Mouse (Mus musculus) embryonic facial prominence, embryonic 15.5 days (tissue): Measurements from ENCODE around the gene Chst11. TPM values are rescaled to one million over a fixed set of nuclear protein-coding genes. Genes with fewer than 3 reads are reported as not detected.

Experiments used
- ATAC-seq: fragments of 200-750 bp; cut with Nextera tagmentation; 2 replicates; pipeline ENCODE4 v1.8.0; 2017; ENCODE audit warnings: low read depth, moderate TSS enrichment; ENCODE audit not compliant: insufficient number of reproducible peaks, low FRiP score, low TSS enrichment
- H3K27ac ChIP-seq: fragments of 300-500 bp; sonication (generic); replicated peaks from 2 replicates; pipeline ENCODE4 v1.5.1; 2015; ENCODE audit warnings: mild to moderate bottlenecking, inconsistent platforms
- H3K27me3 ChIP-seq: fragments of 300-500 bp; sonication (generic); 2 replicates; pipeline ENCODE4 v1.6.1; 2015; ENCODE audit warnings: inconsistent platforms
- H3K36me3 ChIP-seq: fragments of 300-500 bp; sonication (generic); 2 replicates; pipeline ENCODE4 v1.6.1; 2015; ENCODE audit warnings: mild to moderate bottlenecking, inconsistent platforms
- H3K4me1 ChIP-seq: fragments of 300-500 bp; sonication (generic); 2 replicates; pipeline ENCODE4 v1.6.1; 2015; ENCODE audit warnings: inconsistent platforms
- H3K4me2 ChIP-seq: fragments of 300-500 bp; sonication (generic); replicated peaks from 2 replicates; pipeline ENCODE4 v1.6.1; 2015; ENCODE audit warnings: mild to moderate bottlenecking, inconsistent platforms
- H3K4me3 ChIP-seq: fragments of 300-500 bp; sonication (generic); replicated peaks from 2 replicates; pipeline ENCODE4 v1.5.1; 2015; ENCODE audit warnings: mild to moderate bottlenecking, inconsistent platforms
- H3K9ac ChIP-seq: fragments of 300-500 bp; sonication (generic); 2 replicates; pipeline ENCODE4 v1.6.1; 2015; ENCODE audit warnings: inconsistent platforms
- H3K9me3 ChIP-seq: fragments of 300-500 bp; sonication (generic); replicated peaks from 2 replicates; pipeline ENCODE4 v1.6.1; 2016; ENCODE audit warnings: inconsistent platforms
- WGBS: fragments of 180-500 bp; shearing (Covaris S2); methylation state at CpG from one replicate; pipeline ENCODE4 v1.1.7; 2015; 5-methylcytosine and 5-hydroxymethylcytosine counted together
- polyA plus RNA-seq: library from polyadenylated mRNA; unstranded; fragments of >200 nt; fragmentation: Nextera tagmentation; extraction: Ambion mirVana; gene quantifications from 2 replicates; pipeline ENCODE4 v1.2.1, GENCODE M21; 2015

The Chst11 gene
- polyA plus RNA-seq, 1 experiment from 2014 or later: 3.3 TPM

DNA sequence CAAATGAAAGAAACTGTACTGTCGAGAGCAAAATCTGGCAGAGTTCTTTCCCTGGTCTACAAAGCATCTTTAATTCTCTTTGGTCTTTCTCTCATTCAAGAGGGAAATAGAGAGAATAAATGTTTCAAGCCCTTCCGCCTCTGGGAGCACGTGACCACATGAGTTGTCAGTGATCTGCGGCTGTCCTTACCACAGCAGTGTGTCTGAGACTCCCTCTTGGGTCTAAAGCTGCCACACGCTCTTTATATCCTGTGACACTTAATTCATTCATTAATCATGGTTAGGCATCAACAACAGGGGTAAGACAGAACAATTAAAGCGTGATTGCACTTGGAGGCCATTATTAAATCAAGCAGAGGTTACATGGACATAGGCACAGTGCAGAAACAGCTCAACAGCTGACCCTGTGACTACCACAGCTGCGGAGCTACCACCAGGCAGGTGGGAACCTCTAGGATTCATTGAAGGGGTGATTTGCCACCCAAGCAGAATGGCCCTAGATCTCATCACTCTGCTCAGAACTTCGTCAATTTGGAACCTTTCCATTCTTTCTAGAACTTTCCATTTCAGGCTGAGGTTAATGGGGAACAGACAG, 144.4 kb downstream of the Chst11 start:
- H3K4me3 ChIP-seq: no peak overlapping the region
- ATAC-seq: no peak
- no peaks in the 10 kb centered on the region for H3K36me3 ChIP-seq
- H3K4me1 ChIP-seq: peaks cover 24% of the 10 kb centered on the region
- no peak overlapping the region for H3K4me2 ChIP-seq
- WGBS: 68% methylated on average over 8 of the region's 8 CpGs
- no peak overlapping the region for H3K27ac ChIP-seq
- H3K9ac ChIP-seq: no peak overlapping the region
- H3K9me3 ChIP-seq: no peaks in the 10 kb centered on the region
- no peaks in the 10 kb centered on the region; the same call in 1 of the 2 replicates for H3K27me3 ChIP-seq

DNA sequence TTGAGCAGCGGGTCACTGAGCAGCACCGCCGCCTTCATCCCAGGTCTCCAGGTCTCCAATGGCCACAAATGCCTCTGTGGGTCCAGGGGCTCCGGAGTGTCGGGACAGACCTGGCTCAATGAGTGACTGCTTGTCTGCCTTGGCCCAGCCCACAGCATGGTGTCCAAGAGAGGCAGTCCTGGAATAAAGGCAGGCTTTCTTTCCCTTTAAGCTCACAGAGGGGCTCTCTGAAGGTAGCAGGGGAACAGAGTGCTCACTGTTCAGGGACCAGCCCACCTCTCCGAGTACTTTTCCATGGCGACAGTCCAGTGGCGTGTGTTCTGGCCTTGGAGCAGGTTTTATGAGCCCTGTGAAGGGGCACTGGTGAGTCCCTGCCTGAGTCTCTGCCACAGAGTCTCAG, 145.3 kb downstream of the Chst11 start:
- H3K9me3 ChIP-seq: no peaks in the 10 kb centered on the region
- peak; percentile 75 for ATAC-seq
- no peaks in the 10 kb centered on the region for H3K36me3 ChIP-seq
- no peak overlapping the region for H3K27ac ChIP-seq
- no peak overlapping the region for H3K4me3 ChIP-seq
- 51% methylated on average over 8 of the region's 8 CpGs for WGBS
- no peak overlapping the region for H3K4me2 ChIP-seq
- H3K4me1 ChIP-seq: peaks cover 29% of the 10 kb centered on the region
- H3K9ac ChIP-seq: no peak overlapping the region
- H3K27me3 ChIP-seq: no peaks in the 10 kb centered on the region; the same call in 1 of the 2 replicates

GRCm38 (mm10) chr10:83131884-83132283, 146.6 kb downstream of the Chst11 start:
- Histone ChIP-seq H3K9me3 (no peaks in the 10 kb centered on the region), H3K4me1 (peaks cover 29% of the 10 kb centered on the region), H3K9ac (no peak overlapping the region), H3K27ac (no peak overlapping the region), H3K4me3 (no peak overlapping the region), H3K4me2 (no peak overlapping the region), H3K36me3 (no peaks in the 10 kb centered on the region), H3K27me3 (no peaks in the 10 kb centered on the region; the same call in 1 of the 2 replicates)
- 80% methylated on average over 1 of the region's 1 CpGs for WGBS
- no peak for ATAC-seq

GRCm38 (mm10) chr10:83133866-83134570, 148.7 kb downstream of the Chst11 start:
- H3K4me1 ChIP-seq: peaks cover 24% of the 10 kb centered on the region
- H3K27ac ChIP-seq: no peak overlapping the region; the same call in 1 of the 2 replicates
- no peaks in the 10 kb centered on the region; the same call in 1 of the 2 replicates for H3K27me3 ChIP-seq
- H3K36me3 ChIP-seq: no peaks in the 10 kb centered on the region
- no peak overlapping the region for H3K9ac ChIP-seq
- no peak overlapping the region for H3K4me2 ChIP-seq
- no peak overlapping the region for H3K4me3 ChIP-seq
- WGBS: 27% methylated on average over 16 of the region's 16 CpGs
- no peaks in the 10 kb centered on the region for H3K9me3 ChIP-seq
- ATAC-seq: no peak

- Histone ChIP-seq H3K27me3 (no peaks in the 10 kb centered on the region; the same call in 1 of the 2 replicates), H3K9ac (no peak overlapping the region), H3K4me3 (no peak overlapping the region), H3K4me1 (peaks cover 24% of the 10 kb centered on the region), H3K4me2 (no peak overlapping the region), H3K9me3 (no peaks in the 10 kb centered on the region), H3K36me3 (no peaks in the 10 kb centered on the region), H3K27ac (no peak overlapping the region)
- ATAC-seq: no peak
- 27% methylated on average over 10 of the region's 10 CpGs for WGBS
Measured at GRCm38 (mm10) chr10:83134896-83135295, 149.6 kb downstream of the Chst11 start.

GRCm38 (mm10) chr10:83135963-83136362, 150.7 kb downstream of the Chst11 start:
- no peak for ATAC-seq
- Histone ChIP-seq H3K4me1 (peaks cover 29% of the 10 kb centered on the region), H3K4me2 (no peak overlapping the region), H3K36me3 (no peaks in the 10 kb centered on the region), H3K27ac (no peak overlapping the region), H3K9me3 (no peaks in the 10 kb centered on the region), H3K27me3 (no peaks in the 10 kb centered on the region; the same call in 1 of the 2 replicates), H3K4me3 (no peak overlapping the region), H3K9ac (no peak overlapping the region)
- WGBS: 78% methylated on average over 1 of the region's 1 CpGs

GRCm38 (mm10) chr10:83137103-83137502, 151.8 kb downstream of the Chst11 start:
- no peaks in the 10 kb centered on the region for H3K36me3 ChIP-seq
- no peaks in the 10 kb centered on the region; the same call in 1 of the 2 replicates for H3K27me3 ChIP-seq
- H3K9ac ChIP-seq: no peak overlapping the region
- peaks cover 32% of the 10 kb centered on the region for H3K4me1 ChIP-seq
- ATAC-seq: no peak
- H3K4me3 ChIP-seq: no peak overlapping the region
- H3K4me2 ChIP-seq: no peak overlapping the region
- H3K9me3 ChIP-seq: no peaks in the 10 kb centered on the region
- WGBS: 73% methylated on average over 7 of the region's 7 CpGs
- H3K27ac ChIP-seq: no peak overlapping the region

DNA sequence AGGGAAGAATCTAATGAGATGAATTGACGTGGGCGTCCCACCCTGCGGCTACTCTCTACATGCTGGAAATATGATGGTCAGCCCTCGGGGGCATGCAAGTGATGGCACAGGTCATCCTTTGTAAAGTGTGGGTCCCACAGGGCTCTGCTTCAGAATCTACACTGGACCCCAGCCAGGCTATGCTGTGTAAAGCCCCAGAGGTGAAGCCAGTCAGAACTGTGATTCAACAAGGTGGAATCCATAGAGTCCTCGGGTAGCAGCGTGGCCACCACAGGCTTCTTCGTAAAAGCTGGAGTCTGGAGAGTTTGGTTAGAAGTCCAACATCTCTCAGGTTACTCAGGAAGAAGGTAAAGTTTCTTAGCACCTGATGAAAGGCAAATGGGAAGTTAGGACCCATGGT, 154.0 kb downstream of the Chst11 start:
- H3K27me3 ChIP-seq: no peaks in the 10 kb centered on the region
- WGBS: 82% methylated on average over 7 of the region's 7 CpGs
- no peak overlapping the region for H3K27ac ChIP-seq
- ATAC-seq: no peak
- H3K9me3 ChIP-seq: no peaks in the 10 kb centered on the region
- H3K36me3 ChIP-seq: no peaks in the 10 kb centered on the region
- no peak overlapping the region for H3K4me2 ChIP-seq
- peaks cover 22% of the 10 kb centered on the region for H3K4me1 ChIP-seq
- H3K9ac ChIP-seq: no peak overlapping the region
- H3K4me3 ChIP-seq: no peak overlapping the region

DNA sequence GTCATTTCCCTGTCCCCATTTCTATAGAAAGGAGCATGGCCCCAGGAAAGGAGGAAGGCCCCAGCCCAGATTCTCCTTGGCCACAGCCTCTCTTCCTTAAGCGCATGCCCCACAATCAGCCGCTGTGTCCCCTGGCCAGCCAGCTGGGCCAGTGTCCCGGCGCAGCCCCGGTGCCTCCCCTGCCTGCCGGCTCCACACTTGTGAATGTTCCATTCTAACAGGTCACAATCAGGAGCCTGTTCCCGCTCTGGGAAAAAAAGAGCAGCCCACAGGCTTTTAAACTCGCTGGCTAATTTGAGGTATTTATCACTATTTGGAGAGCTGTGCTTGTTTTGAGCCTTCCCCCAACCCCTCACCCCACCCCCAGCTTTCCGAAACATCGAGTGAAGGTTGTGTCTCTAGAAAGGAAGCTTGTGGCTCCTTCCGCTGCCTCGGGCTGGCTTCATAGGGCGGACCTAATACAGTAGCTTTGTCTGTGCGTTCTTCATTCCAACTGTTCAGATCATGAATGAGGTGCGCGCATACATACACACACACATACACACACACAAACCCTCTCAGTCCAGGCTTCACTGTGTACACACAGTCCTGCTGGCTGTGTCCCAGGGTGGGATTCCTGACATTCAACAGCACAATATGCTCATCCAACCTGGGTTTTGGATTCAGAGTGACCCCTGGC, 155.1 kb downstream of the Chst11 start:
- no peaks in the 10 kb centered on the region for H3K9me3 ChIP-seq
- 0 out of 2 replicates have a peak overlapping the region, but pooled peaks have one; percentile 17 for H3K27ac ChIP-seq
- WGBS: 39% methylated on average over 16 of the region's 16 CpGs
- H3K9ac ChIP-seq: no peak overlapping the region
- no peak overlapping the region for H3K4me3 ChIP-seq
- no peak overlapping the region for H3K4me2 ChIP-seq
- no peaks in the 10 kb centered on the region for H3K27me3 ChIP-seq
- peaks cover 15% of the 10 kb centered on the region; the same call in 1 of the 2 replicates for H3K4me1 ChIP-seq
- 0 out of 2 replicates have a peak, but pooled peaks have one; percentile 26 for ATAC-seq
- no peaks in the 10 kb centered on the region for H3K36me3 ChIP-seq

DNA sequence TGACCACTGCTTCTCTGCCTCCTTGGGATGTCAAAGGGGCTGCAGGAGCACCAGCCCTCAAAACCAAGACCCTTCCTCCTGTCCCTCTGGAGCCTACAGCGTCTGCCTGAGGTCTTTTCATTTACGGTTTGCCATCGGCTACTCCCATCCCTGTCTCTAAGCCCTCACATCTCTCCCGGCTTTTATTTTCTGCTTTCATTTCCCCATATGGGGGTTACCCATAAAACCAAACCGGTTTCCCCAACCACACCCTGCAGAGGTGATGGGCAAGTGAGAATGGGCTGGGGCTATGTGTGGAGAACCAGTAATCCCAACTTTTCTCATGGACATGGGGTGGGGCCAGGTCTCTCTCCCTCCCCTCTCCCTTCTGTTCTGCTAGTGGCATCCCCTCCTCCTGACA, 156.1 kb downstream of the Chst11 start:
- Histone ChIP-seq H3K27ac (no peak overlapping the region), H3K4me2 (no peak overlapping the region), H3K9me3 (no peaks in the 10 kb centered on the region)

DNA sequence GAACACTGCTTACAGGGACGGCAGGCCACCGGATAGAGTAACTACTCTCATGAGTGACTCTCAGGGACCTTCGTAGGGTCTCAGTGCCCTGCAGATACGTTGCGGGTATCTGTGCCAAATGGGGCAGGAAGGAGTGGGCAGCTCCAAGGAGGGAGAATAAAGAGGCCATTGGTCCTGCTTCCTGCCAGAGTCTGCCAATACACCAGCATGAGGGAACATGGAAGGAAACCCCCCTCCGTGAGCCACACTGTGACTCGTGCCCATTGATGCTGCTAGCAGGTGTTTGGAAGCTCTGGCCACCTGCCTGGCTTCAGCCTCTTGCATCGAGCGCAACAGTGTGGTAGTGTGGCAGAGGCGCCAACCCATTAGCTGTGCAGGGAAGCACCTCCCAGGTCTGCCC, 157.8 kb downstream of the Chst11 start:
- no peak overlapping the region for H3K27ac ChIP-seq
- peaks cover 15% of the 10 kb centered on the region; the same call in 1 of the 2 replicates for H3K4me1 ChIP-seq
- no peaks in the 10 kb centered on the region for H3K27me3 ChIP-seq
- H3K4me3 ChIP-seq: no peak overlapping the region
- no peak overlapping the region for H3K4me2 ChIP-seq
- no peaks in the 10 kb centered on the region for H3K9me3 ChIP-seq
- H3K36me3 ChIP-seq: no peaks in the 10 kb centered on the region
- 86% methylated on average over 10 of the region's 10 CpGs for WGBS
- ATAC-seq: no peak
- no peak overlapping the region for H3K9ac ChIP-seq

More for the DNA sequence above, 156.1 kb downstream of the Chst11 start:
- Histone ChIP-seq H3K4me1 (peaks cover 15% of the 10 kb centered on the region; the same call in 1 of the 2 replicates), H3K9ac (no peak overlapping the region), H3K36me3 (no peaks in the 10 kb centered on the region), H3K4me3 (no peak overlapping the region), H3K27me3 (no peaks in the 10 kb centered on the region)
- ATAC-seq: no peak
- WGBS: 80% methylated on average over 5 of the region's 5 CpGs
